Mouse (Mus musculus) intestine, embryonic 14.5 days (tissue): ENCODE results near the gene Gabbr2. TPM values are rescaled to one million over a fixed set of nuclear protein-coding genes. Genes with fewer than 3 reads are reported as not detected.

ENCODE experiments used
- ATAC-seq: fragments of 200-750 bp; cut with Nextera tagmentation; replicated peaks from 2 replicates; pipeline ENCODE4 v1.8.0; 2017; ENCODE audit warnings: low read depth, moderate number of reproducible peaks, moderate TSS enrichment, moderate library complexity; ENCODE audit not compliant: low FRiP score, low TSS enrichment
- DNase-seq: peaks from one replicate; pipeline ENCODE4 v3.0.0-alpha.2; 2018; ENCODE audit warnings: low spot score
- H3K27ac ChIP-seq: fragments of 300-500 bp; sonication (generic); 2 replicates; pipeline ENCODE4 v1.5.1; 2014; ENCODE audit warnings: low read depth, mild to moderate bottlenecking, control low read depth
- H3K27me3 ChIP-seq: fragments of 300-500 bp; sonication (generic); replicated peaks from 2 replicates; pipeline ENCODE4 v1.6.1; 2014; ENCODE audit warnings: low read length, control low read depth; ENCODE audit not compliant: control insufficient read depth, insufficient read depth
- H3K36me3 ChIP-seq: fragments of 300-500 bp; sonication (generic); 2 replicates; pipeline ENCODE4 v1.6.1; 2014; ENCODE audit warnings: low read length, control low read depth; ENCODE audit not compliant: control insufficient read depth, insufficient read depth
- H3K4me1 ChIP-seq: fragments of 300-500 bp; sonication (generic); replicated peaks from 2 replicates; pipeline ENCODE4 v1.6.1; 2014; ENCODE audit warnings: low read length, control low read depth, mixed read lengths; ENCODE audit not compliant: control insufficient read depth, insufficient read depth
- H3K4me2 ChIP-seq: fragments of 300-500 bp; sonication (generic); 2 replicates; pipeline ENCODE4 v1.6.1; 2014; ENCODE audit warnings: low read length
- H3K4me3 ChIP-seq: fragments of 300-500 bp; sonication (generic); 2 replicates; pipeline ENCODE4 v1.5.1; 2014; ENCODE audit warnings: low read depth, low read length, control low read depth, mixed read lengths
- H3K9ac ChIP-seq: fragments of 300-500 bp; sonication (generic); 2 replicates; pipeline ENCODE4 v1.6.1; 2014; ENCODE audit warnings: mild to moderate bottlenecking, low read length
- H3K9me3 ChIP-seq: fragments of 300-500 bp; sonication (generic); 2 replicates; pipeline ENCODE4 v1.6.1; 2016; ENCODE audit warnings: low read length, control low read depth; ENCODE audit not compliant: control insufficient read depth
- WGBS: fragments of 180-500 bp; shearing (Covaris S2); extraction: QIAGEN DNeasy Blood & Tissue Kit; methylation state at CpG from one replicate; pipeline ENCODE4 v1.1.7; 2014; 5-methylcytosine and 5-hydroxymethylcytosine counted together
- polyA plus RNA-seq: library from polyadenylated mRNA; unstranded; fragments of >200 nt; fragmentation: Nextera tagmentation; extraction: Ambion mirVana; gene quantifications from 2 replicates; pipeline ENCODE4 v1.2.1, GENCODE M21; 2014

Gabbr2 gene
- polyA plus RNA-seq, 1 experiment from 2014 or later = 0.16 TPM

DNA sequence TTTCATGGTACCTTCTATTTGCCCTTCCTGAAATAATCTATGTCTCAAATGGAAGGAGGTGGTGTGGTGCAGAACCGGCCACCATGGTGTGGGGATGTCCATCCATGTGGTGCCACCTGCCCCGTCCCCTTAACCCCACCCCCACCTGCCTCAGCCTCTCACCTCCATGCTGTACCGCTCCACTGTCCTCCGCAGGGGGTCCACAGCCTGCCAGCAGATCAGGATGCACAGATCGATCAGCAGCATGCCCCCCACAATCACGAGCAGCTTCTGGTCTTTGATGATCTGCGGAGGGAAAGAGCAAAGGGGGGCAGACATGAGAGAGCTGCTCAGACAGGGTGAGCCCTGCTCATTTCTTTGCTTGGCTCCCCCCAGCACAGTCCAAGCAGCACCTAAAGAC lies 273.0 kb downstream of the Gabbr2 start:
- ATAC-seq (no peak), DNase-seq (no peak)
- H3K4me3 ChIP-seq = no peak overlapping the region
- no peaks in the 10 kb centered on the region for H3K27me3 ChIP-seq
- H3K27ac ChIP-seq = no peak overlapping the region
- no peaks in the 10 kb centered on the region for H3K9me3 ChIP-seq
- no peak overlapping the region for H3K4me2 ChIP-seq
- H3K36me3 ChIP-seq = no peaks in the 10 kb centered on the region
- no peaks in the 10 kb centered on the region; the same call in 1 of the 2 replicates for H3K4me1 ChIP-seq
- 26% methylated on average over 7 of the region's 7 CpGs for WGBS
- no peak overlapping the region for H3K9ac ChIP-seq

DNA sequence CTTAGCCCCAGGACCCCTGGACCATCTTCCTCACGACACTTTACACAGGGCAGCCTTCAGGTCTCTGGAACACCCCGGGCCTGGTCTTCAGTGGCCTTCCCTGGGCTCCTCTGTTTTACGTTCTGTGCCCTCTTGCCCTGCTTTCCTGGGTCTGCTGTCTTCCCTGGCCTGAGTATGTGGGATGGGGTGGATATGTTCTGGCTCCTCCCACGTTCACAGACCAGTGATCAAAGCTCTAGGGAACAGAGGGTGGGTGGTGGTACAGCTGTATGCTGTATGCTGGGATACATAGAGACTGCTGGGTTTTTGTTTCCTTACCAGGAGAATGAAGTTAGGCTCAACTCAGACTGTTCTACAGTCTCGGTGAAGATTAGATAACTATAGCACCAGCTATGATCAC lies 274.5 kb downstream of the Gabbr2 start:
- Histone ChIP-seq H3K27me3 (no peaks in the 10 kb centered on the region), H3K4me2 (no peak overlapping the region), H3K27ac (no peak overlapping the region), H3K4me1 (no peaks in the 10 kb centered on the region; the same call in 1 of the 2 replicates), H3K9ac (no peak overlapping the region), H3K4me3 (no peak overlapping the region), H3K36me3 (no peaks in the 10 kb centered on the region), H3K9me3 (no peaks in the 10 kb centered on the region)
- no peak for ATAC-seq
- DNase-seq = no peak
- 42% methylated on average over 5 of the region's 5 CpGs for WGBS

DNA sequence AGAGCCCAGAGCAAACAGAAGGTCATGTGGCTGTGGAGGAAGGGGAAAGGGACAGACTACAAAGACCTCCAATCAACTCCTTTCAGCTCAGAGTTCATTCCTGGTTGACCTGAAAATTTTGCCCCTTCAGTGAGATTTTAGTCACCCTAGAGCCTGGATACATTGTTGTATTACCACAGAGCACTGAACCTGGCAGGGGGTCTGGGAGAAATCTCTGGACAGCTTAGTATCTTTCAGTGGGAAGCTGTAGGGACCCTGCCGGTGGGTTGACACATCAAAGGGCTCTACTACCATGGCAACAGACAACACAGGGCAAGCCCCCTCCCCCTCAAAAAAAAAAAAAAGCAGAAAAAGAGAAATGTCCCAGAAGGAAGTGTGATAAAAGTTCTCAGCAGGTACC lies 275.3 kb downstream of the Gabbr2 start:
- WGBS = 0% methylated on average over 1 of the region's 1 CpGs
- no peak for ATAC-seq
- no peaks in the 10 kb centered on the region; the same call in 1 of the 2 replicates for H3K4me1 ChIP-seq
- no peak overlapping the region for H3K4me2 ChIP-seq
- H3K27me3 ChIP-seq = no peaks in the 10 kb centered on the region
- no peak overlapping the region for H3K27ac ChIP-seq
- H3K4me3 ChIP-seq = no peak overlapping the region
- no peaks in the 10 kb centered on the region for H3K36me3 ChIP-seq
- no peak overlapping the region for H3K9ac ChIP-seq
- no peak for DNase-seq
- no peaks in the 10 kb centered on the region for H3K9me3 ChIP-seq

DNA sequence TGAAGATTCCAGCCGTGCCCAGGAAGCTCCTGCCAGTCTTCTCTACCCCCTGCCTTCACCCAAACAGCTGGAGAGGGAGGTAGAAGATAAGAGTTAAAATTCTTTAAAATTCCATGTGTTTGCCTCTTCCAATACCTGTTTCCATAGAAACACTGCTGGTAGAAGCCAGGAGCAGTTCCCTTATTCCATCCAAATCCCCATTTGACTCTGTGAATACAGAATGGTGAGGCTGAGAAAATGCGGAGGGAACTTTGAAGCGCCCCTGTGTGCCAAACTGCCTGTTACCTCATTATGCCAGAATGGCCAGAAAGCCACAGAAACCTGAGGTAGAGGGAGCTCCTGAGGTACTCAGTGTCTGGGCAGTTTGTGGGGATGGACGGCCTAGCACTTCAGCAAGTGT lies 281.1 kb downstream of the Gabbr2 start:
- no peak overlapping the region for H3K4me2 ChIP-seq
- no peaks in the 10 kb centered on the region for H3K27me3 ChIP-seq
- no peaks in the 10 kb centered on the region for H3K4me1 ChIP-seq
- ATAC-seq (no peak), DNase-seq (no peak)
- no peaks in the 10 kb centered on the region for H3K9me3 ChIP-seq
- 71% methylated on average over 4 of the region's 4 CpGs for WGBS
- no peak overlapping the region for H3K9ac ChIP-seq
- no peak overlapping the region for H3K27ac ChIP-seq
- H3K4me3 ChIP-seq = no peak overlapping the region
- H3K36me3 ChIP-seq = no peaks in the 10 kb centered on the region

DNA sequence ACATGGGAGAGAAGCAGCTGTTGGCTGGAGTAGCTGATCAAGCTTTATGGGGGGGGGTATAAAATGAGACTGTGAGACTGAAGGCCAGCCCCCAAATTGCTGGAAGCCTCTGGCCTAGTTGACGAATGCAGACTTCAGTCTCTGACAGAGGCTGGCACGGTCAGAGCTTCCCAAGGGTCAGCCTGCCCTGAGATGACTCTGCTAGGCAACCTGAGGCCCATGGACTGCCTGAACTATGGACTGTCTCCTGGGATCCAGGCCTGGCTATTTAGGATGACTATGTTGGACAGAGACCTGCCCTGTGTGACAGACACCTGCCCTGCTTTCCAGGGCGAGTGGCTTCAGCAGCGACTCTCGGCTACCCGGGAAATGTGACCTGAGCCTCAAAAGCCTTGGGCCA lies 281.7 kb downstream of the Gabbr2 start:
- Histone ChIP-seq H3K4me2 (no peak overlapping the region), H3K4me3 (no peak overlapping the region)
- ATAC-seq = no peak

DNA sequence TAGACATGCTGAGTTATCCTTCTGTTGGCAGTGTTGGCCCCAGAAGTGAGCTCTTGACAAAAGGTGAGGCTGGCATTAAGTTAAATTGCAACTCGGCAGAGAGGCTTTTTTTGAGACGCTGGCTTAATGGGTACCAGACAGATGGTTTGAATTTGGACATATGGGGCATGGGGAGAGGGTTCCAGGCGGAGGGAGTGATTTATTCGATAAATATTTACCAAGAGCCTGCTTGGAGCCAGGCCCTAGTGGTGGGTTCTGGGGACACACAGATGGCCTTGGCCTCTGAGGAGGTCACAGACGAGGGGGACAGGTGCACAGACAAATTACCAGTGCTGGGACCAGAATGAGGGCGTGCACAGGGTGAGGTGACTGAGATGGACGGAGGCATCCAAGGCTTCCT lies 282.2 kb downstream of the Gabbr2 start:
- Histone ChIP-seq H3K4me1 (no peaks in the 10 kb centered on the region), H3K27ac (no peak overlapping the region), H3K4me2 (no peak overlapping the region), H3K36me3 (no peaks in the 10 kb centered on the region), H3K9me3 (no peaks in the 10 kb centered on the region), H3K27me3 (no peaks in the 10 kb centered on the region), H3K9ac (no peak overlapping the region), H3K4me3 (no peak overlapping the region)
- 63% methylated on average over 7 of the region's 7 CpGs for WGBS
- ATAC-seq = no peak
- DNase-seq = no peak

More for the DNA sequence above, 281.7 kb downstream of the Gabbr2 start:
- Histone ChIP-seq H3K27ac (no peak overlapping the region), H3K9ac (no peak overlapping the region), H3K9me3 (no peaks in the 10 kb centered on the region), H3K36me3 (no peaks in the 10 kb centered on the region), H3K27me3 (no peaks in the 10 kb centered on the region), H3K4me1 (no peaks in the 10 kb centered on the region)
- no peak for DNase-seq
- 75% methylated on average over 6 of the region's 6 CpGs for WGBS

DNA sequence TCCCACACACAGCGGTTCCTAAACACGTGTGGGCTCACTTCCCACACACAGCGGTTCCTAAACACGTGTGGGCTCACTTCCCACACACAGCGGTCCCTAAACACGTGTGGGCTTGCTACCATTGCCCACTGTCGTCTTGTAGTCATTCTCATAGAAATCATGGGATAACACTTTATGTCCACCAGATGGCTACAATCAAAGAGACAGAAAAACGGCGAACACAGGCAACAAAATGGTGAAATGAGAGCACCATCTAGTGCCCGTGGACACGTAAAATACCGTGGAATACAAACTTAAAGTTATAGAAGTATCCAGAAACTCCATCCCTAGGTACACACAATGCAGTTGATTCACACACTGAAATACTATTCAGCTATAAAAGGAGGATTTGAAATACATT lies 285.9 kb downstream of the Gabbr2 start:
- DNase-seq = no peak
- Histone ChIP-seq H3K27me3 (no peaks in the 10 kb centered on the region), H3K4me2 (no peak overlapping the region), H3K9me3 (no peaks in the 10 kb centered on the region), H3K4me3 (no peak overlapping the region), H3K36me3 (no peaks in the 10 kb centered on the region), H3K4me1 (no peaks in the 10 kb centered on the region), H3K27ac (no peak overlapping the region), H3K9ac (no peak overlapping the region)
- WGBS = 75% methylated on average over 12 of the region's 12 CpGs
- no peak for ATAC-seq

DNA sequence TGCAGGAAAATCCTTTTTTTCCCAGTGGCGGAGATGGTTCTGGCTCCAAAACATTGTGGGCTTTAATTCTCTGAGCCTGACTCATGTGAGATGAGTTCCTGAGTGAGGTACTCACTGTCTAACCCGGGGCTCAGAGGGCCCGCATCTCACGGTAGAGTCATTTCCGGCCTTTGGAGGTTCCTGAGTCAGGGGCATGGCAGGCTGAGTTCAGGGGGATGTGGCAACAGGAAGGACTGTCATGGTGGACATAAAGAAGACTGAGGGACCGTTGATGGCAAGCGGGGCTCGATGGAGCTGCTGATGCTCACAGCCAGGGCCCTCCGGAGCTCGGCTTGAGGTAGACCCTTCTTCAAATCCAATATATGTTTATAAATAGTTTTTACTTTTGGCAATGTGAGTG lies 288.5 kb downstream of the Gabbr2 start:
- H3K27me3 ChIP-seq = no peaks in the 10 kb centered on the region
- no peak for ATAC-seq
- H3K36me3 ChIP-seq = no peaks in the 10 kb centered on the region
- no peak overlapping the region for H3K4me3 ChIP-seq
- no peak overlapping the region for H3K27ac ChIP-seq
- no peak for DNase-seq
- H3K4me2 ChIP-seq = no peak overlapping the region
- no peaks in the 10 kb centered on the region for H3K4me1 ChIP-seq
- 85% methylated on average over 10 of the region's 10 CpGs for WGBS
- no peak overlapping the region for H3K9ac ChIP-seq
- no peaks in the 10 kb centered on the region for H3K9me3 ChIP-seq

DNA sequence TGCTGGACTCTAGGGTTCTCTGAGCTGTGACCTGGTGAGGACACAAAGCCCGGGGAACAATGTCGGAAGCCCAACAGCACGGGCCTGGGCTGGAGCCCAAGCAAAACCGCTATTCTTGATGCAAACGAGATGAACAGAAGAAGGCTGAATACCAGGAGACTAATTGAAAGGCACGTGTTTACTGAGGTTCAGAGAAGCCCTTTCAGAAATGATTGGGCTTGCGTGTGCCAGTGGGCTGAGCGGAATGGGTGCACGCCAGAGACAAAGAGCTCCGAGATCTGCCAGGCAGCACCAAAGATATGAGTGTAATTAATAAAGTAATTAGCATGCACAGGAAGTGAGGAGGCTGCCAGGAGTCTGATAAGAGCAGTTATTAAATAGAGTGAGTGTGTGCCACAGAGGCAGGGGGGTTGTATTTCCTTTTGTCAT lies 291.4 kb downstream of the Gabbr2 start:
- H3K27me3 ChIP-seq = no peaks in the 10 kb centered on the region
- no peak for ATAC-seq
- no peak overlapping the region for H3K27ac ChIP-seq
- DNase-seq = no peak
- H3K36me3 ChIP-seq = no peaks in the 10 kb centered on the region
- H3K9me3 ChIP-seq = no peaks in the 10 kb centered on the region
- no peak overlapping the region for H3K4me2 ChIP-seq
- H3K9ac ChIP-seq = no peak overlapping the region
- H3K4me3 ChIP-seq = no peak overlapping the region
- H3K4me1 ChIP-seq = no peaks in the 10 kb centered on the region
- WGBS = 84% methylated on average over 10 of the region's 10 CpGs
